Mouse (Mus musculus) liver, postnatal 0 days (tissue): ENCODE measurements at regions not wholly inside any gene's neighbourhood (a gene's known extent, or its start where the extent isn't known, plus 50 kb on each side); places are given as distances from the start of the nearest gene placed in this dataset.

Source experiments
- ATAC-seq: fragments of 200-750 bp; cut with Nextera tagmentation; 2 replicates; pipeline ENCODE4 v1.8.0; 2017; ENCODE audit warnings: mild to moderate bottlenecking, moderate library complexity
- DNase-seq: peaks from one replicate; pipeline ENCODE4 v3.0.0-alpha.2; 2016
- H3K27ac ChIP-seq: fragments of 300-500 bp; sonication (generic); 2 replicates; pipeline ENCODE4 v1.5.1; 2014; ENCODE audit warnings: antibody characterized with exemption, moderate library complexity, mild to moderate bottlenecking, low read depth
- H3K27me3 ChIP-seq: fragments of 300-500 bp; sonication (generic); 2 replicates; pipeline ENCODE4 v1.6.1; 2014; ENCODE audit warnings: low read length, control low read depth, mixed read lengths; ENCODE audit not compliant: insufficient read depth
- H3K36me3 ChIP-seq: fragments of 300-500 bp; sonication (generic); replicated peaks from 2 replicates; pipeline ENCODE4 v1.6.1; 2014; ENCODE audit warnings: mild to moderate bottlenecking, control low read depth, low read length, moderate library complexity, mixed read lengths; ENCODE audit not compliant: insufficient read depth
- H3K4me1 ChIP-seq: fragments of 300-500 bp; sonication (generic); 2 replicates; pipeline ENCODE4 v1.6.1; 2014; ENCODE audit warnings: antibody characterized with exemption, mild to moderate bottlenecking, control low read depth; ENCODE audit not compliant: insufficient read depth
- H3K4me2 ChIP-seq: fragments of 300-500 bp; sonication (generic); 2 replicates; pipeline ENCODE4 v1.6.1; 2014; ENCODE audit warnings: low read depth, mild to moderate bottlenecking, low read length, moderate library complexity, mixed read lengths
- H3K4me3 ChIP-seq: fragments of 300-500 bp; sonication (generic); 2 replicates; pipeline ENCODE4 v1.5.1; 2014; ENCODE audit warnings: low read depth, low read length
- H3K9ac ChIP-seq: fragments of 300-500 bp; sonication (generic); replicated peaks from 2 replicates; pipeline ENCODE4 v1.6.1; 2014; ENCODE audit warnings: mild to moderate bottlenecking, moderate library complexity
- H3K9me3 ChIP-seq: fragments of 300-500 bp; sonication (generic); 2 replicates; pipeline ENCODE4 v1.6.1; 2016; ENCODE audit warnings: mild to moderate bottlenecking, control low read depth, low read length, mixed read lengths
- CTCF ChIP-seq: sonication (generic); IDR thresholded peaks from 2 replicates; pipeline ENCODE4 v1.5.1; 2016; ENCODE audit warnings: antibody characterized with exemption, low read depth
- EP300 ChIP-seq: IDR thresholded peaks from 2 replicates; pipeline ENCODE4 v1.6.1; 2016; ENCODE audit warnings: antibody characterized with exemption, low read depth, mild to moderate bottlenecking
- WGBS: fragments of 180-500 bp; shearing (Covaris S2); extraction: QIAGEN DNeasy Blood & Tissue Kit; methylation state at CpG from one replicate; pipeline ENCODE4 v1.1.7; 2014; ENCODE audit not compliant: insufficient replicate concordance; 5-methylcytosine and 5-hydroxymethylcytosine counted together

- WGBS: 60% methylated on average over 1 of the region's 1 CpGs
- no peak overlapping the region for H3K9ac ChIP-seq
- H3K27me3 ChIP-seq: no peaks in the 10 kb centered on the region
- H3K4me3 ChIP-seq: no peak overlapping the region
- H3K4me2 ChIP-seq: no peak overlapping the region
- DNase-seq (no peak), ATAC-seq (no peak)
- no peaks in the 10 kb centered on the region for H3K36me3 ChIP-seq
- no peaks in the 10 kb centered on the region for H3K9me3 ChIP-seq
- no peak overlapping the region for H3K27ac ChIP-seq
- TF ChIP-seq EP300: no peak
- no peak for TF ChIP-seq CTCF
- H3K4me1 ChIP-seq: no peaks in the 10 kb centered on the region
Observed at GRCm38 (mm10) chrX:21558318-21558717, 74.0 kb downstream of the Agtr2 start.

GRCm38 (mm10) chrX:21566669-21567068 is 82.3 kb downstream of the Agtr2 start:
- Histone ChIP-seq H3K27ac (no peak overlapping the region), H3K4me2 (no peak overlapping the region), H3K9me3 (no peaks in the 10 kb centered on the region), H3K4me1 (no peaks in the 10 kb centered on the region), H3K27me3 (no peaks in the 10 kb centered on the region), H3K9ac (no peak overlapping the region), H3K4me3 (no peak overlapping the region), H3K36me3 (no peaks in the 10 kb centered on the region)
- ATAC-seq (no peak), DNase-seq (no peak)
- 33% methylated on average over 2 of the region's 2 CpGs for WGBS
- TF ChIP-seq CTCF: no peak
- no peak for TF ChIP-seq EP300

GRCm38 (mm10) chrX:21567530-21567929 is 83.2 kb downstream of the Agtr2 start:
- H3K27me3 ChIP-seq: no peaks in the 10 kb centered on the region
- ATAC-seq (0 out of 2 replicates have a peak, but pooled peaks have one; percentile 23), DNase-seq (no peak)
- WGBS: 55% methylated on average over 1 of the region's 1 CpGs
- no peak overlapping the region for H3K4me3 ChIP-seq
- H3K4me2 ChIP-seq: no peak overlapping the region
- H3K9me3 ChIP-seq: no peaks in the 10 kb centered on the region
- H3K4me1 ChIP-seq: no peaks in the 10 kb centered on the region
- TF ChIP-seq EP300 (no peak), CTCF (no peak)
- no peak overlapping the region for H3K9ac ChIP-seq
- H3K27ac ChIP-seq: no peak overlapping the region
- H3K36me3 ChIP-seq: no peaks in the 10 kb centered on the region

- Histone ChIP-seq H3K4me3 (no peak overlapping the region), H3K4me1 (no peaks in the 10 kb centered on the region), H3K36me3 (no peaks in the 10 kb centered on the region), H3K27me3 (no peaks in the 10 kb centered on the region), H3K9ac (no peak overlapping the region), H3K27ac (no peak overlapping the region), H3K4me2 (no peak overlapping the region), H3K9me3 (no peaks in the 10 kb centered on the region)
- DNase-seq (no peak), ATAC-seq (no peak)
- WGBS: 61% methylated on average over 1 of the region's 1 CpGs
- TF ChIP-seq EP300 (no peak), CTCF (no peak)
Observed at GRCm38 (mm10) chrX:21567971-21568370, 83.6 kb downstream of the Agtr2 start.

GRCm38 (mm10) chrX:21579945-21580344 is 95.6 kb downstream of the Agtr2 start:
- no peak for ATAC-seq
- Histone ChIP-seq H3K4me2 (no peak overlapping the region), H3K27ac (no peak overlapping the region), H3K9ac (no peak overlapping the region), H3K27me3 (no peaks in the 10 kb centered on the region), H3K9me3 (no peaks in the 10 kb centered on the region), H3K36me3 (no peaks in the 10 kb centered on the region), H3K4me3 (no peak overlapping the region), H3K4me1 (no peaks in the 10 kb centered on the region)
- DNase-seq: no peak
- WGBS: 79% methylated on average over 1 of the region's 1 CpGs
- TF ChIP-seq CTCF (no peak), EP300 (no peak)

- H3K36me3 ChIP-seq: no peaks in the 10 kb centered on the region
- H3K4me2 ChIP-seq: no peak overlapping the region
- no peaks in the 10 kb centered on the region for H3K9me3 ChIP-seq
- WGBS: 54% methylated on average over 1 of the region's 1 CpGs
- H3K27me3 ChIP-seq: no peaks in the 10 kb centered on the region
- no peak overlapping the region for H3K4me3 ChIP-seq
- DNase-seq (no peak), ATAC-seq (no peak)
- H3K4me1 ChIP-seq: no peaks in the 10 kb centered on the region
- no peak overlapping the region for H3K27ac ChIP-seq
- H3K9ac ChIP-seq: no peak overlapping the region
- TF ChIP-seq EP300: no peak
Observed at GRCm38 (mm10) chrX:21586030-21586429, 101.7 kb downstream of the Agtr2 start.

GRCm38 (mm10) chrX:21589811-21590210 is 105.5 kb downstream of the Agtr2 start:
- TF ChIP-seq CTCF: no peak
- TF ChIP-seq EP300: no peak
- H3K9ac ChIP-seq: no peak overlapping the region
- H3K27ac ChIP-seq: no peak overlapping the region
- 74% methylated on average over 4 of the region's 4 CpGs for WGBS
- ATAC-seq: no peak
- H3K4me1 ChIP-seq: no peaks in the 10 kb centered on the region
- no peak overlapping the region for H3K4me2 ChIP-seq
- H3K9me3 ChIP-seq: no peaks in the 10 kb centered on the region
- no peak overlapping the region for H3K4me3 ChIP-seq
- no peaks in the 10 kb centered on the region for H3K36me3 ChIP-seq
- H3K27me3 ChIP-seq: no peaks in the 10 kb centered on the region
- DNase-seq: no peak
